Mouse (Mus musculus): ENCODE measurements around the gene Twsg1. TPM values are rescaled to one million over a fixed set of nuclear protein-coding genes. Genes with fewer than 3 reads are reported as not detected.
"Not testable (repeated sequence)": the region's sequence is repeated elsewhere in the genome, so short reads cannot be mapped to it uniquely, and the experiment has no call there.

Twsg1 gene
- 14.4 and 21.0 TPM in 2 replicates for polyA plus RNA-seq (2012; rRNA removed)

DNA sequence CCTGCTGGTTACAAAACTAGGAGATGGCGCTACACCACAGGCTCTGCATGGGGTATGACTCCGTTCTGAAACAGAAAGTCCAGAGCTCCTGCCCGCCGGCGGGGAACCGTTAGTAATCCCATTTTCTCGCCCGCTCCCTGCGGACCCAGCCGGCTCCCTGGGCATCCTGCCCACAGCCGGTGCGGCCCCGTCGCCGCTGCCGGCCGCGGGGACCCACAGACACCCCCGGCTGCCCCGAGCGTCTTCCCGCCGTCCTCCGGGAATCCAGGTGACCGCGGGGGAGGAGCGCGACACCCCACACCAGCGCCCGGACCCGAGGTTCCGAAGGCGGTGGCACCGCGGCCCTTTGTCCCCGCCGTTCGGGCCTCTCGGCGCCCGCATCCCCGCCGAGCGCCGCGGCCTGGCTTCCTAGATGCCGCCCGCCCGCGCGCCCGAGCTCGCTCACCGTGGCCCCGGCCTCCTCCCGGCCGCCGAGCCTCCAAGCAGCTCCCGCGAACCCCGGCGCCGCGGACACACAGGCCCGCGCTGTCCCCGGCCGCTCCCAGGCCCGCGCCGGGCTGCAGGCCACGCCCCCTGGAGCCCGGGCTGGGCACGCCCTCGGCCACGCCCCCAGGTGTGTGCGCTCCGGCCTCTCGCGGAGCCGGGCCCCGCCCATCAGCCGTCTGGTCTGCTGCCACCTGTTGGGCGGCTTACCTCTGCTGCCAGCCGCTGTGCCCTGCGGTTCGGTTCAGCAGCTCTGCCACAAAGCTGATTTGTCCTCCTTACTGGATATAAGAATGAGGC, at the start of gene Twsg1:
Gene Twsg1, minus strand, starts transcription at position 605 of the 783 bp plus-strand sequence.
- Histone ChIP-seq H3K4me3 (ENCODE audit: low read depth, low read length) (peak within 1 kb of the TSS; percentile 88), H3K27ac (ENCODE audit: insufficient read depth, low read depth, low read length) (peak within 1 kb of the TSS; percentile 51), H3K4me1 (ENCODE audit: control insufficient read depth, insufficient read depth, insufficient read length, low read length) (0 out of 2 replicates have a peak, but pooled peaks cover 4% of the 10 kb centered on the region), H3K36me3 (ENCODE audit: control insufficient read depth, insufficient read depth, low read length) (peaks cover 9% of the 10 kb centered on the region), H3K27me3 (ENCODE audit: control insufficient read depth, insufficient read depth, low read length) (no peaks in the 10 kb centered on the region)
- WGBS, result under 1% methylated on average over 87 of the region's 87 CpGs
- peak; percentile 61; the same call in 1 of the 2 replicates for TF ChIP-seq POLR2A (IDR thresholded peaks at IDR 0.05; ENCODE audit: low read depth, low read length)
- peak; percentile 69 for TF ChIP-seq CTCF (IDR thresholded peaks at IDR 0.05; ENCODE audit: extremely low read depth, insufficient read length, insufficient replicate concordance, low read depth, low read length)

DNA sequence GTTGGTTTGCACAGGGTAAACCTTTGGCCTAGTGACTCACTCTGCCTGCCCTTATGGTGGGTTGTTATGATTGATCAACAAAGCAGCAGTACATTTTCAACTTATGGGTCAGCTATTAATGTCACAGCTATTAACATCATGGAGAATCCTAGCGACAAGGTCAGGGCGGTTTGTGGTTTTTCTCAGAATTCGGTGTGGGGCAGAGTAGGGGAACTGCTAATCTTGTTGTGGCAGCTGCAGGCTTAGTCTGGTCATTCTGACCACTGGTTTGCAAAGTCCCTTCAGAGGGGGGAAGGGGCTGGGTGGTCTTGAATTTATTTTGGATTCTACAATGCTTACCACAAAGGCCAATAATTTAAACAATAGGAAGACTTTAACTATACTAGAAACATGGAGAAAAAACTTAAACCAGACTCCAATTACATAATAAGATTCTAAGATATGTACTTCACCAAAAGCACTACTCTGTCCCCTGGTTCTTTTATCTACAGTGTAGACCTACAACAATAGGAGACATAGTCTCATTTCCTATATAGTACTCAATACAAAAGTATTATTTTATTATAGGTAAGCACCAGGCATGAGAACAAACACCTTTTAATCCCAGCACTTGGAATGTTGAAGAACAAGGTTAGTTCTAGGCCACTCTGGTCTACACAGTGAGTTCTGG, 37.3 kb upstream of the Twsg1 start:
- TF ChIP-seq CTCF (IDR thresholded peaks at IDR 0.05; ENCODE audit: extremely low read depth, insufficient read length, insufficient replicate concordance, low read depth, low read length), result no peak
- no peak for TF ChIP-seq POLR2A (IDR thresholded peaks at IDR 0.05; ENCODE audit: low read depth, low read length)
- WGBS, result 82% methylated on average over 3 of the region's 3 CpGs
- H3K27ac ChIP-seq (ENCODE audit: insufficient read depth, low read depth, low read length), result no peak overlapping the region

DNA sequence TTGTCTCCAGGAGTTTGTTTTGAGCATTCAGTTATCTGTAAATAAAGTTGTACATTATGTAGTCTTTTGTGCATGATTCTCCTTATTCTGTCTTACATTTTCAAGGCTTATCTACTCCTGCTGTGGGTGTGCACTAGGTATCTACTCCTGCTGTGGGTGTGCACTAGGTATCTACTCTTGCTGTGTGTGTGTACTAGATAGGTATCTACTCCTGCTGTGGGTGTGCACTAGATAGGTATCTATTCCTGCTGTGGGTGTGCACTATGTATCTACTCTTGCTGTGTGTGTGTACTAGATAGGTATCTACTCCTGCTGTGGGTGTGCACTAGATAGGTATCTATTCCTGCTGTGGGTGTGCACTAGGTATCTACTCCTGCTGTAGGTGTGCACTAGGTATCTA, 25.7 kb upstream of the Twsg1 start:
- not testable (repeated sequence) for H3K27ac ChIP-seq (ENCODE audit: insufficient read depth, low read depth, low read length); H3K4me3 ChIP-seq (ENCODE audit: low read depth, low read length); H3K4me1 ChIP-seq (ENCODE audit: control insufficient read depth, insufficient read depth, insufficient read length, low read length); H3K27me3 ChIP-seq (ENCODE audit: control insufficient read depth, insufficient read depth, low read length)
- peaks cover 25% of the 10 kb centered on the region for H3K36me3 ChIP-seq (ENCODE audit: control insufficient read depth, insufficient read depth, low read length)

More for the DNA sequence above, 37.3 kb upstream of the Twsg1 start:
- Histone ChIP-seq H3K27me3 (ENCODE audit: control insufficient read depth, insufficient read depth, low read length) (no peaks in the 10 kb centered on the region), H3K36me3 (ENCODE audit: control insufficient read depth, insufficient read depth, low read length) (peaks cover 9% of the 10 kb centered on the region; the same call in 1 of the 2 replicates), H3K4me1 (ENCODE audit: control insufficient read depth, insufficient read depth, insufficient read length, low read length) (no peaks in the 10 kb centered on the region), H3K4me3 (ENCODE audit: low read depth, low read length) (no peak overlapping the region)

DNA sequence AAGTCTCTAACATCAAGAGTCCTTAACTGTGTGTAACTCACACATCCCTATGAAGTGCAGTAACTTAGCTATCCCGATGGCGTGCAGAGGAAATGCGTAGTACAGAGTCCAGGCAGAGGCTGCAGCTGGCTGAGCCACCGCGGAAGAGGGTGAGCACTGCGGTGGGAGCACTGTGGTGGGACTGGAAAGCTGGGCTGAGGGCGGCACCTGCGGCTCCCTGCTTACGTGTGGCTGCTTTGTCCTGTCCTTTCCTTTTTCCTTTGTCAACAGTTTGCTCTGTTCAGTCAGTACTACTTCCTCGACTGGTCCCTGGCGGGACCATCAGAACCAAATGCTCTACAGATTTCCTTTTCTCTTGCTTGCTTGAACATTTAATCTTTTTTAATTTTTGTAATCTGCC, 16.7 kb upstream of the Twsg1 start:
- peaks cover 15% of the 10 kb centered on the region for H3K36me3 ChIP-seq (ENCODE audit: control insufficient read depth, insufficient read depth, low read length)
- no peak overlapping the region for H3K4me3 ChIP-seq (ENCODE audit: low read depth, low read length)
- H3K27me3 ChIP-seq (ENCODE audit: control insufficient read depth, insufficient read depth, low read length), result no peaks in the 10 kb centered on the region
- WGBS, result 75% methylated on average over 11 of the region's 11 CpGs
- H3K27ac ChIP-seq (ENCODE audit: insufficient read depth, low read depth, low read length), result no peak overlapping the region
- no peaks in the 10 kb centered on the region for H3K4me1 ChIP-seq (ENCODE audit: control insufficient read depth, insufficient read depth, insufficient read length, low read length)
- TF ChIP-seq POLR2A (IDR thresholded peaks at IDR 0.05; ENCODE audit: low read depth, low read length) (no peak), CTCF (IDR thresholded peaks at IDR 0.05; ENCODE audit: extremely low read depth, insufficient read length, insufficient replicate concordance, low read depth, low read length) (no peak)

DNA sequence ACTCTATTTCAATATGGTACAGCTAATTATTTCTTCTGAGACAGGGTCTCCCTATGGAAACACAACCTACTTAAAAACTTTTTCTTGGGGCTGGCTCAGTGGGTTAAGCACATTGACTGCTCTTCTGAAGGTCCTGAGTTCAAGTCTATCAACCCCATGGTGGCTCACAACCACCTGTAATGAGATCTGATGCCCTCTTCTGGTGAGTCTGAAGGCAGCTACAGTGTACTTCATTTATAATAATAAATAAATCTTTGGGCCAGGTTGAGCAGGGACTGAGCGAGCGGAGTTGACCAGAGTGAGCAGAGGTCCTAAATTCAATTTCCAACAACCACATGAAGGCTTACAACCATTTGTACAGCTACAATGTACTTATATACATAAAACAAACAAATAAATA, 11.2 kb upstream of the Twsg1 start:
- H3K4me3 ChIP-seq (ENCODE audit: low read depth, low read length), result no peak overlapping the region
- peaks cover 4% of the 10 kb centered on the region; the same call in 1 of the 2 replicates for H3K36me3 ChIP-seq (ENCODE audit: control insufficient read depth, insufficient read depth, low read length)
- H3K27me3 ChIP-seq (ENCODE audit: control insufficient read depth, insufficient read depth, low read length), result no peaks in the 10 kb centered on the region
- H3K27ac ChIP-seq (ENCODE audit: insufficient read depth, low read depth, low read length), result no peak overlapping the region
- TF ChIP-seq CTCF (IDR thresholded peaks at IDR 0.05; ENCODE audit: extremely low read depth, insufficient read length, insufficient replicate concordance, low read depth, low read length) (no peak), POLR2A (IDR thresholded peaks at IDR 0.05; ENCODE audit: low read depth, low read length) (no peak)
- H3K4me1 ChIP-seq (ENCODE audit: control insufficient read depth, insufficient read depth, insufficient read length, low read length), result no peaks in the 10 kb centered on the region
- WGBS, result 96% methylated on average over 2 of the region's 2 CpGs

DNA sequence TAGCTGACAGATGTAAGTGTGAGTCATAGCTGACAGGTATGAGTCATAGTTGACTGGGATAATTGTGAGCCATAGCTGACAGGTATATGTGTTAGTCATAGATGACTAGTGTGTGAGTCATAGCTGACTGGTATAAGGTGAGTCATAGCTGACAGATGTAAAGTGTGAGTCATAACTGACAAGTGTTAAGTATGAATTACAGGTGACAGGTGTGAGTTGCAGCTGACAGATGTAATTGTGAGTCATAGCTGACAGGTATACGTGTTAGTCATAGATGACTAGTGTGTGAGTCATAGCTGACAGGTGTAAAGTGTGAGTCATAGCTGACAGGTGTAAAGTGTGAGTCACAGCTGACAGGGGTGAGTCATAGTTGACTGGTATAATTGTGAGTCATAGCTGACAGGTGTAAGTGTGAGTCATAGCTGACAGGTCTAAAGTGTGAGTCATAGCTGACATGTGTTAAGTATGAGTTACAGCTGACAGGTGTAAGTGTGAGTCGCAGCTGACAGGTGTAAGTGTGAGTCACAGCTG, 10.6 kb upstream of the Twsg1 start:
- WGBS, result 53% methylated on average over 2 of the region's 2 CpGs
- Histone ChIP-seq H3K4me1 (ENCODE audit: control insufficient read depth, insufficient read depth, insufficient read length, low read length) (no peaks in the 10 kb centered on the region), H3K27me3 (ENCODE audit: control insufficient read depth, insufficient read depth, low read length) (no peaks in the 10 kb centered on the region), H3K27ac (ENCODE audit: insufficient read depth, low read depth, low read length) (no peak overlapping the region), H3K36me3 (ENCODE audit: control insufficient read depth, insufficient read depth, low read length) (no peaks in the 10 kb centered on the region), H3K4me3 (ENCODE audit: low read depth, low read length) (no peak overlapping the region)
- TF ChIP-seq POLR2A (IDR thresholded peaks at IDR 0.05; ENCODE audit: low read depth, low read length), result no peak
- no peak for TF ChIP-seq CTCF (IDR thresholded peaks at IDR 0.05; ENCODE audit: extremely low read depth, insufficient read length, insufficient replicate concordance, low read depth, low read length)

DNA sequence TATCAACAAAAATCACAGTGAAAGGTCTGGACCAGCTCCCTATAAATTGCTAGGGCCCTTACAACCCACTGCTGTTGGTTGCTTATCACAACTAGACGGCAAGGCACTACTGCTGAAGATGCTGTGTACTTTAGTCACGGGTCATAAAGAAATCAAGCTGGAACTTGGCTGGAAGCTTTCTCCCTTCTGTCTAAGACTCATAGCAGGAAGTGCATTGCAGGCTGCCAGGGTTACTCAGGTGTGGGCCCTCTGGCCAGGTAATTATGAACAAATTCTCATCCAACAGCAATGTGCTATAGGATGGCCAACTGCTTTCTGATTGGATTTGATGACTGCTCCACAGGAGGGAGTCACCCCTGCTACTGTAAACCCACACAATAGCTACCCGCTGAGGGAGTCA, 8.0 kb upstream of the Twsg1 start:
- Histone ChIP-seq H3K4me3 (ENCODE audit: low read depth, low read length) (no peak overlapping the region), H3K4me1 (ENCODE audit: control insufficient read depth, insufficient read depth, insufficient read length, low read length) (no peaks in the 10 kb centered on the region), H3K36me3 (ENCODE audit: control insufficient read depth, insufficient read depth, low read length) (no peaks in the 10 kb centered on the region), H3K27me3 (ENCODE audit: control insufficient read depth, insufficient read depth, low read length) (no peaks in the 10 kb centered on the region), H3K27ac (ENCODE audit: insufficient read depth, low read depth, low read length) (no peak overlapping the region)
- no peak for TF ChIP-seq POLR2A (IDR thresholded peaks at IDR 0.05; ENCODE audit: low read depth, low read length)
- no peak for TF ChIP-seq CTCF (IDR thresholded peaks at IDR 0.05; ENCODE audit: extremely low read depth, insufficient read length, insufficient replicate concordance, low read depth, low read length)
- WGBS, result 21% methylated on average over 3 of the region's 3 CpGs
